Mouse (Mus musculus): ENCODE measurements around the gene Lingo2. TPM values are rescaled to one million over a fixed set of nuclear protein-coding genes. Genes with fewer than 3 reads are reported as not detected.

Gene Lingo2
- polyA plus RNA-seq, 1 experiment from 2014 or later: 134 TPM

DNA sequence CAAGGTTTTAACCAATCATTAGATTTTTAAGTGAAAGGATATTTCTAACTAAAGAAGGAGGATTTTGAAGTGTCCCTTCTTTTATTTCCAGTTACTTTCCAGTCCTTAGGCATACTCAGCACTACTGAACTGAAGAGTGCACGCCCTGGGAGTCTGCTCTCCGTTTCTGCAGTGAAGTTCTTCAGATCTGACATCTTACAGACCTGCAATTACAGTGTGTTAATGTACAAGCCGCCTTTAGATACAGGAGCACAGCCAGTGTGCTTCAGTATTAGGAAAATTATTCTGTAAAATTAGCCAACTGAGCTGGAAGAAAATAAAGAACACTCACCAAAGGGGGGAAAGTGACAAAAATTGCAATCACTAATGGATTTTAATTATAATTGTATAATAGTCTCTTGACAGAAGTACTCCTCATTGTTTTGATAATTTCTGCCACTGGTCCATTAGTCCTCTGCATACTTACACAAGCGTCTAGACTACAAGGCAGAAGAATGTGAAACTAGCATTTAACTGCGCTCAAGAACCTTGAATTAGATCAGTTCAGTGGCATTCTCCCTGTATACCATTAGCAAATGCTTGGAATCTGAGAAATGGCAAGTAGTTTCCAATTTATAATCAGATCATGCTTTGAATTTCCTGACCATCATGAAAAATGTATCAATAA lies 1167.2 kb downstream of the Lingo2 start:
- Histone ChIP-seq H3K36me3 (ENCODE audit: control insufficient read depth, insufficient read depth, low read length) (no peaks in the 10 kb centered on the region), H3K4me1 (ENCODE audit: control insufficient read depth, insufficient read depth, low read length) (no peaks in the 10 kb centered on the region), H3K9me3 (ENCODE audit: control insufficient read depth, low read length) (no peaks in the 10 kb centered on the region), H3K9ac (replicated peaks; ENCODE audit: low read depth, low read length) (no peak overlapping the region), H3K27me3 (ENCODE audit: control insufficient read depth, insufficient read depth, low read length) (no peaks in the 10 kb centered on the region), H3K27ac (ENCODE audit: low read depth, low read length) (no peak overlapping the region), H3K4me2 (ENCODE audit: low read depth, low read length) (no peak overlapping the region), H3K4me3 (ENCODE audit: low read depth, low read length) (no peak overlapping the region)
- no peak for ATAC-seq (ENCODE audit: low read depth)
- 78% methylated on average over 5 of the region's 5 CpGs for WGBS

DNA sequence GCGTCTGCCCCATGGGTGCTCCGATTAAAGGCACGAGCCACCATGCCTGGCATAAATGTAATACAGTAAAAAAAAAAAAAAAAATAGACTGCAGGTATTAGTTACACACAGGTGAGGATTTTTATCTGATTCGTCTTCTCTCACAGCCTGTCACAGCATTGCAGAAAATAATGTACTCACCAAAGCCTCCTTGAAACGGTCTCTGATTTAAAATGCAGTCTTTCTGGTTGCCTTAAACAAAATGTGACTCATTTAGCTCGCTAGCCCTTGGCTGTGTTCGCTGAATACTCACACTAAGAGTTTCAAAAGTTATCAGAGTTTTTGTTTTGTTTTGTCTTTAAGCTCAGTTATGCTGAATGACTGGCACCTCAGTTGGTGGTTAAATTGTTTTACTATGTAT lies 1180.7 kb downstream of the Lingo2 start:
- no peak for ATAC-seq (ENCODE audit: low read depth)
- no peak overlapping the region for H3K4me2 ChIP-seq (ENCODE audit: low read depth, low read length)
- no peak overlapping the region for H3K9ac ChIP-seq (replicated peaks; ENCODE audit: low read depth, low read length)
- no peaks in the 10 kb centered on the region for H3K9me3 ChIP-seq (ENCODE audit: control insufficient read depth, low read length)
- no peaks in the 10 kb centered on the region for H3K36me3 ChIP-seq (ENCODE audit: control insufficient read depth, insufficient read depth, low read length)
- no peak overlapping the region for H3K4me3 ChIP-seq (ENCODE audit: low read depth, low read length)
- no peaks in the 10 kb centered on the region for H3K27me3 ChIP-seq (ENCODE audit: control insufficient read depth, insufficient read depth, low read length)
- no peaks in the 10 kb centered on the region for H3K4me1 ChIP-seq (ENCODE audit: control insufficient read depth, insufficient read depth, low read length)
- no peak overlapping the region for H3K27ac ChIP-seq (ENCODE audit: low read depth, low read length)
- 73% methylated on average over 7 of the region's 7 CpGs for WGBS

DNA sequence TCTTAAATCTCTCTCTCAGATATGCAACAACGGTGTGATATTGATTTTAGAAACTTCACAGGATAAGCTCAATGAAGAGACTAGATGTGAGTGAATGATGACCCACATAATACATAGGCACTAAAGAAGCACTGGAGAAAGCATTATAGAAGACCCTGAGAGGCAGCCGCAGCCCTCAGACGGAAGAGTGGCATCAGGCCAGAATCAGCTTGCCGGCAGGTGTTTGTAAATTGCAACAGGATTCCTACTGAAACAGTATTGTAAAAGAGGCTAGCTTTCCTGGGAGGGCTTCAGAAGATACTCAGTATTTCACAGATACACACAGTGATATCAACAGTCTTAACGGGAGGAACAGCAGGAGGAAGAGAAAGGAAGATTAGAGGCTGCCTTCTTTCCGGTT lies 1184.6 kb downstream of the Lingo2 start:
- Histone ChIP-seq H3K9me3 (ENCODE audit: control insufficient read depth, low read length) (no peaks in the 10 kb centered on the region), H3K4me2 (ENCODE audit: low read depth, low read length) (no peak overlapping the region), H3K4me3 (ENCODE audit: low read depth, low read length) (no peak overlapping the region), H3K27ac (ENCODE audit: low read depth, low read length) (no peak overlapping the region), H3K4me1 (ENCODE audit: control insufficient read depth, insufficient read depth, low read length) (no peaks in the 10 kb centered on the region), H3K36me3 (ENCODE audit: control insufficient read depth, insufficient read depth, low read length) (no peaks in the 10 kb centered on the region), H3K27me3 (ENCODE audit: control insufficient read depth, insufficient read depth, low read length) (no peaks in the 10 kb centered on the region), H3K9ac (replicated peaks; ENCODE audit: low read depth, low read length) (no peak overlapping the region)
- no peak for ATAC-seq (ENCODE audit: low read depth)
- 68% methylated on average over 6 of the region's 6 CpGs for WGBS

GRCm38 (mm10) chr4:35761181-35761580 lies 1190.4 kb downstream of the Lingo2 start:
- Histone ChIP-seq H3K9ac (replicated peaks; ENCODE audit: low read depth, low read length) (no peak overlapping the region), H3K4me3 (ENCODE audit: low read depth, low read length) (no peak overlapping the region), H3K4me2 (ENCODE audit: low read depth, low read length) (no peak overlapping the region), H3K27me3 (ENCODE audit: control insufficient read depth, insufficient read depth, low read length) (no peaks in the 10 kb centered on the region), H3K9me3 (ENCODE audit: control insufficient read depth, low read length) (no peaks in the 10 kb centered on the region), H3K36me3 (ENCODE audit: control insufficient read depth, insufficient read depth, low read length) (no peaks in the 10 kb centered on the region), H3K27ac (ENCODE audit: low read depth, low read length) (no peak overlapping the region), H3K4me1 (ENCODE audit: control insufficient read depth, insufficient read depth, low read length) (no peaks in the 10 kb centered on the region)
- WGBS: 91% methylated on average over 5 of the region's 5 CpGs
- ATAC-seq (ENCODE audit: low read depth): no peak

GRCm38 (mm10) chr4:35752121-35752860 lies 1199.3 kb downstream of the Lingo2 start:
- ATAC-seq (ENCODE audit: low read depth): no peak
- H3K27ac ChIP-seq (ENCODE audit: low read depth, low read length): no peak overlapping the region
- no peak overlapping the region for H3K9ac ChIP-seq (replicated peaks; ENCODE audit: low read depth, low read length)
- no peaks in the 10 kb centered on the region for H3K9me3 ChIP-seq (ENCODE audit: control insufficient read depth, low read length)
- H3K36me3 ChIP-seq (ENCODE audit: control insufficient read depth, insufficient read depth, low read length): no peaks in the 10 kb centered on the region
- 72% methylated on average over 6 of the region's 6 CpGs for WGBS
- no peaks in the 10 kb centered on the region for H3K27me3 ChIP-seq (ENCODE audit: control insufficient read depth, insufficient read depth, low read length)
- H3K4me1 ChIP-seq (ENCODE audit: control insufficient read depth, insufficient read depth, low read length): no peaks in the 10 kb centered on the region
- no peak overlapping the region for H3K4me2 ChIP-seq (ENCODE audit: low read depth, low read length)
- no peak overlapping the region for H3K4me3 ChIP-seq (ENCODE audit: low read depth, low read length)

- Histone ChIP-seq H3K27ac (ENCODE audit: low read depth, low read length) (no peak overlapping the region), H3K4me1 (ENCODE audit: control insufficient read depth, insufficient read depth, low read length) (no peaks in the 10 kb centered on the region), H3K36me3 (ENCODE audit: control insufficient read depth, insufficient read depth, low read length) (no peaks in the 10 kb centered on the region), H3K4me2 (ENCODE audit: low read depth, low read length) (no peak overlapping the region), H3K9ac (replicated peaks; ENCODE audit: low read depth, low read length) (no peak overlapping the region), H3K4me3 (ENCODE audit: low read depth, low read length) (no peak overlapping the region), H3K9me3 (ENCODE audit: control insufficient read depth, low read length) (no peaks in the 10 kb centered on the region), H3K27me3 (ENCODE audit: control insufficient read depth, insufficient read depth, low read length) (no peaks in the 10 kb centered on the region)
- no peak for ATAC-seq (ENCODE audit: low read depth)
- 59% methylated on average over 6 of the region's 6 CpGs for WGBS
These were observed 1204.9 kb downstream of the Lingo2 start for GRCm38 (mm10) chr4:35746693-35747092.

GRCm38 (mm10) chr4:35724774-35725173 lies 1226.8 kb downstream of the Lingo2 start:
- Histone ChIP-seq H3K27ac (ENCODE audit: low read depth, low read length) (no peak overlapping the region), H3K9me3 (ENCODE audit: control insufficient read depth, low read length) (no peaks in the 10 kb centered on the region), H3K36me3 (ENCODE audit: control insufficient read depth, insufficient read depth, low read length) (no peaks in the 10 kb centered on the region), H3K27me3 (ENCODE audit: control insufficient read depth, insufficient read depth, low read length) (no peaks in the 10 kb centered on the region), H3K4me1 (ENCODE audit: control insufficient read depth, insufficient read depth, low read length) (no peaks in the 10 kb centered on the region), H3K4me2 (ENCODE audit: low read depth, low read length) (no peak overlapping the region), H3K4me3 (ENCODE audit: low read depth, low read length) (no peak overlapping the region), H3K9ac (replicated peaks; ENCODE audit: low read depth, low read length) (no peak overlapping the region)
- 58% methylated on average over 1 of the region's 1 CpGs for WGBS
- ATAC-seq (ENCODE audit: low read depth): no peak

DNA sequence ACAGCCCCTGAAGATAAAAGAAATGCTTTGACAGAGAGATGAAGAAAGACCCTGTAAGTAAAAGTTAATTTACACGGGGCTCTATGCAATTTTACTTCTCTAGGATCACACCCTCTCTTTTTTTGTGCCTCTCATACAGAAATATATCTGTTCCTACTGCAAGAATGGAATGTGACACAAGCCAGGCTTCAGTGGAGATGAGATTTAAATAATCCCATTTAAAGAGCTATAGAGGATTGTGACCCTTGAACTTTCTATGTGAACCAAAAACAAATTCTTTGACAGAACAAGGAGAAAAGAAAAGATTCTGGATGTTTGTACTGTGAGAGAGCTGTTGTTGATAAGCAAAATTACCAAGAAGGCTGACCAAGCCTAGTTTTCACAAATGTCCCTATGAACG lies 1247.4 kb downstream of the Lingo2 start:
- Histone ChIP-seq H3K4me3 (ENCODE audit: low read depth, low read length) (no peak overlapping the region), H3K9me3 (ENCODE audit: control insufficient read depth, low read length) (no peaks in the 10 kb centered on the region), H3K27me3 (ENCODE audit: control insufficient read depth, insufficient read depth, low read length) (no peaks in the 10 kb centered on the region), H3K4me2 (ENCODE audit: low read depth, low read length) (no peak overlapping the region), H3K27ac (ENCODE audit: low read depth, low read length) (no peak overlapping the region), H3K4me1 (ENCODE audit: control insufficient read depth, insufficient read depth, low read length) (no peaks in the 10 kb centered on the region), H3K9ac (replicated peaks; ENCODE audit: low read depth, low read length) (no peak overlapping the region), H3K36me3 (ENCODE audit: control insufficient read depth, insufficient read depth, low read length) (no peaks in the 10 kb centered on the region)
- WGBS: 18% methylated on average over 2 of the region's 2 CpGs
- no peak for ATAC-seq (ENCODE audit: low read depth)

- WGBS: 53% methylated on average over 1 of the region's 1 CpGs
- no peak for ATAC-seq (ENCODE audit: low read depth)
- Histone ChIP-seq H3K9ac (replicated peaks; ENCODE audit: low read depth, low read length) (no peak overlapping the region), H3K4me1 (ENCODE audit: control insufficient read depth, insufficient read depth, low read length) (no peaks in the 10 kb centered on the region; the same call in 1 of the 2 replicates), H3K36me3 (ENCODE audit: control insufficient read depth, insufficient read depth, low read length) (no peaks in the 10 kb centered on the region), H3K27ac (ENCODE audit: low read depth, low read length) (no peak overlapping the region), H3K27me3 (ENCODE audit: control insufficient read depth, insufficient read depth, low read length) (no peaks in the 10 kb centered on the region), H3K9me3 (ENCODE audit: control insufficient read depth, low read length) (no peaks in the 10 kb centered on the region), H3K4me3 (ENCODE audit: low read depth, low read length) (no peak overlapping the region), H3K4me2 (ENCODE audit: low read depth, low read length) (no peak overlapping the region)
These were observed 1248.9 kb downstream of the Lingo2 start for GRCm38 (mm10) chr4:35702661-35703060.
